Mouse (Mus musculus) lung, postnatal 0 days (tissue): ENCODE measurements around the gene Usp54. TPM values are rescaled to one million over a fixed set of nuclear protein-coding genes. Genes with fewer than 3 reads are reported as not detected.

Source experiments
- ATAC-seq: fragments of 200-750 bp; cut with Nextera tagmentation; 2 replicates; pipeline ENCODE4 v1.8.0; 2017; ENCODE audit warnings: moderate library complexity
- DNase-seq: peaks from one replicate; pipeline ENCODE4 v3.0.0-alpha.2; 2016; ENCODE audit warnings: low spot score
- H3K27ac ChIP-seq: fragments of 300-500 bp; sonication (generic); 2 replicates; pipeline ENCODE4 v1.5.1; 2014; ENCODE audit warnings: antibody characterized with exemption, mild to moderate bottlenecking, low read length, mixed read lengths
- H3K27me3 ChIP-seq: fragments of 300-500 bp; sonication (generic); replicated peaks from 2 replicates; pipeline ENCODE4 v1.6.1; 2014; ENCODE audit warnings: low read length, mixed read lengths; ENCODE audit not compliant: insufficient read depth
- H3K36me3 ChIP-seq: fragments of 300-500 bp; sonication (generic); 2 replicates; pipeline ENCODE4 v1.6.1; 2014; ENCODE audit warnings: low read length, mixed read lengths; ENCODE audit not compliant: insufficient read depth
- H3K4me1 ChIP-seq: fragments of 300-500 bp; sonication (generic); 2 replicates; pipeline ENCODE4 v1.6.1; 2014; ENCODE audit warnings: antibody characterized with exemption, low read depth, low read length, mixed read lengths; ENCODE audit not compliant: insufficient read depth
- H3K4me2 ChIP-seq: fragments of 300-500 bp; sonication (generic); replicated peaks from 2 replicates; pipeline ENCODE4 v1.6.1; 2014; ENCODE audit warnings: low read depth, mild to moderate bottlenecking, low read length, moderate library complexity, mixed read lengths
- H3K4me3 ChIP-seq: fragments of 300-500 bp; sonication (generic); 2 replicates; pipeline ENCODE4 v1.5.1; 2014; ENCODE audit warnings: low read depth, low read length
- H3K9ac ChIP-seq: fragments of 300-500 bp; sonication (generic); replicated peaks from 2 replicates; pipeline ENCODE4 v1.6.1; 2014; ENCODE audit warnings: low read depth, mild to moderate bottlenecking
- H3K9me3 ChIP-seq: fragments of 300-500 bp; sonication (generic); 2 replicates; pipeline ENCODE4 v1.6.1; 2016; ENCODE audit warnings: low read length, mixed read lengths
- CTCF ChIP-seq: IDR thresholded peaks from 2 replicates; pipeline ENCODE4 v1.5.1; 2016; ENCODE audit warnings: antibody characterized with exemption, mild to moderate bottlenecking
- EP300 ChIP-seq: IDR thresholded peaks from 2 replicates; pipeline ENCODE4 v1.6.1; 2016; ENCODE audit warnings: antibody characterized with exemption, mild to moderate bottlenecking, control low read depth
- WGBS: fragments of 180-500 bp; shearing (Covaris S2); extraction: QIAGEN DNeasy Blood & Tissue Kit; methylation state at CpG from one replicate; pipeline ENCODE4 v1.1.7; 2014; 5-methylcytosine and 5-hydroxymethylcytosine counted together
- polyA plus RNA-seq: library from polyadenylated mRNA; unstranded; fragments of >200 nt; fragmentation: Nextera tagmentation; extraction: Ambion mirVana; gene quantifications from 2 replicates; pipeline ENCODE4 v1.2.1, GENCODE M21; 2015

Gene Usp54
- polyA plus RNA-seq, 1 experiment from 2014 or later: 5.0 TPM

- Histone ChIP-seq H3K4me2 (no peak overlapping the region), H3K9ac (no peak overlapping the region), H3K4me1 (peaks cover 3% of the 10 kb centered on the region; the same call in 1 of the 2 replicates), H3K4me3 (no peak overlapping the region), H3K27ac (no peak overlapping the region), H3K9me3 (no peaks in the 10 kb centered on the region), H3K36me3 (no peaks in the 10 kb centered on the region), H3K27me3 (no peaks in the 10 kb centered on the region)
- no peak for ATAC-seq
- 57% methylated on average over 2 of the region's 2 CpGs for WGBS
- TF ChIP-seq EP300: no peak
- no peak for TF ChIP-seq CTCF
- DNase-seq: no peak
Observed at GRCm38 (mm10) chr14:20663601-20664000, 22.7 kb upstream of the Usp54 start.

GRCm38 (mm10) chr14:20662740-20663139 is 21.9 kb upstream of the Usp54 start:
- Histone ChIP-seq H3K4me3 (no peak overlapping the region), H3K36me3 (no peaks in the 10 kb centered on the region), H3K27me3 (no peaks in the 10 kb centered on the region), H3K4me2 (no peak overlapping the region), H3K9me3 (no peaks in the 10 kb centered on the region), H3K4me1 (peaks cover 3% of the 10 kb centered on the region; the same call in 1 of the 2 replicates), H3K27ac (no peak overlapping the region), H3K9ac (no peak overlapping the region)
- 79% methylated on average over 3 of the region's 3 CpGs for WGBS
- ATAC-seq (no peak), DNase-seq (no peak)
- TF ChIP-seq CTCF (no peak), EP300 (no peak)

GRCm38 (mm10) chr14:20661661-20662331 is 20.9 kb upstream of the Usp54 start:
- Histone ChIP-seq H3K9ac (peak overlapping the region; percentile 48), H3K36me3 (no peaks in the 10 kb centered on the region), H3K4me1 (peaks cover 3% of the 10 kb centered on the region; the same call in 1 of the 2 replicates), H3K4me3 (peak overlapping the region; percentile 55), H3K9me3 (no peaks in the 10 kb centered on the region), H3K4me2 (peak overlapping the region; percentile 95), H3K27me3 (no peaks in the 10 kb centered on the region), H3K27ac (peak overlapping the region; percentile 71)
- DNase-seq (no peak), ATAC-seq (no peak)
- 18% methylated on average over 19 of the region's 19 CpGs for WGBS
- TF ChIP-seq EP300 (no peak), CTCF (no peak)

GRCm38 (mm10) chr14:20660827-20661660 is 20.2 kb upstream of the Usp54 start:
- DNase-seq (peak; percentile 98), ATAC-seq (peak; percentile 94)
- no peaks in the 10 kb centered on the region for H3K9me3 ChIP-seq
- peaks cover 3% of the 10 kb centered on the region; the same call in 1 of the 2 replicates for H3K4me1 ChIP-seq
- peak; percentile 89 for TF ChIP-seq CTCF
- peak; percentile 9; the same call in 1 of the 2 replicates for TF ChIP-seq EP300
- peak overlapping the region; percentile 95 for H3K4me2 ChIP-seq
- H3K9ac ChIP-seq: peak overlapping the region; percentile 50
- peak overlapping the region; percentile 55 for H3K4me3 ChIP-seq
- H3K27ac ChIP-seq: peak overlapping the region; percentile 71
- H3K36me3 ChIP-seq: no peaks in the 10 kb centered on the region
- H3K27me3 ChIP-seq: no peaks in the 10 kb centered on the region
- WGBS: 2% methylated on average over 52 of the region's 52 CpGs

GRCm38 (mm10) chr14:20659687-20660086 is 18.8 kb upstream of the Usp54 start:
- H3K27ac ChIP-seq: no peak overlapping the region
- no peaks in the 10 kb centered on the region for H3K36me3 ChIP-seq
- no peak overlapping the region for H3K4me3 ChIP-seq
- 99% methylated on average over 7 of the region's 7 CpGs for WGBS
- H3K27me3 ChIP-seq: no peaks in the 10 kb centered on the region
- no peak for TF ChIP-seq EP300
- TF ChIP-seq CTCF: no peak
- no peak for ATAC-seq
- DNase-seq: no peak
- H3K9ac ChIP-seq: no peak overlapping the region
- H3K4me1 ChIP-seq: peaks cover 3% of the 10 kb centered on the region; the same call in 1 of the 2 replicates
- H3K4me2 ChIP-seq: no peak overlapping the region
- H3K9me3 ChIP-seq: no peaks in the 10 kb centered on the region

GRCm38 (mm10) chr14:20658902-20659301 is 18.0 kb upstream of the Usp54 start:
- Histone ChIP-seq H3K9me3 (no peaks in the 10 kb centered on the region), H3K27me3 (no peaks in the 10 kb centered on the region), H3K4me2 (no peak overlapping the region), H3K27ac (no peak overlapping the region), H3K36me3 (no peaks in the 10 kb centered on the region), H3K4me3 (no peak overlapping the region), H3K9ac (no peak overlapping the region), H3K4me1 (peaks cover 3% of the 10 kb centered on the region; the same call in 1 of the 2 replicates)
- DNase-seq: no peak
- ATAC-seq: no peak
- TF ChIP-seq CTCF (no peak), EP300 (no peak)
- WGBS: 79% methylated on average over 6 of the region's 6 CpGs
